Mouse (Mus musculus) liver, embryonic 15.5 days (tissue): ENCODE data around the gene Col23a1. TPM values are rescaled to one million over a fixed set of nuclear protein-coding genes. Genes with fewer than 3 reads are reported as not detected.

Experiments used
- ATAC-seq: fragments of 200-750 bp; cut with Nextera tagmentation; 2 replicates; pipeline ENCODE4 v1.8.0; 2017; ENCODE audit warnings: moderate number of reproducible peaks, mild to moderate bottlenecking, moderate library complexity; ENCODE audit not compliant: insufficient read depth
- H3K27ac ChIP-seq: fragments of 300-500 bp; sonication (generic); replicated peaks from 2 replicates; pipeline ENCODE4 v1.5.1; 2015; ENCODE audit warnings: mild to moderate bottlenecking, inconsistent platforms
- H3K27me3 ChIP-seq: fragments of 300-500 bp; sonication (generic); 2 replicates; pipeline ENCODE4 v1.6.1; 2015; ENCODE audit warnings: mild to moderate bottlenecking, inconsistent platforms
- H3K36me3 ChIP-seq: fragments of 300-500 bp; sonication (generic); replicated peaks from 2 replicates; pipeline ENCODE4 v1.6.1; 2015; ENCODE audit warnings: moderate library complexity, mild to moderate bottlenecking, inconsistent platforms
- H3K4me1 ChIP-seq: fragments of 300-500 bp; sonication (generic); replicated peaks from 2 replicates; pipeline ENCODE4 v1.6.1; 2015; ENCODE audit warnings: inconsistent platforms
- H3K4me2 ChIP-seq: fragments of 300-500 bp; sonication (generic); 2 replicates; pipeline ENCODE4 v1.6.1; 2015; ENCODE audit warnings: moderate library complexity, mild to moderate bottlenecking, inconsistent platforms
- H3K4me3 ChIP-seq: fragments of 300-500 bp; sonication (generic); replicated peaks from 2 replicates; pipeline ENCODE4 v1.5.1; 2015; ENCODE audit warnings: mild to moderate bottlenecking, inconsistent platforms
- H3K9ac ChIP-seq: fragments of 300-500 bp; sonication (generic); 2 replicates; pipeline ENCODE4 v1.6.1; 2015; ENCODE audit warnings: moderate library complexity, mild to moderate bottlenecking, inconsistent platforms
- H3K9me3 ChIP-seq: fragments of 300-500 bp; sonication (generic); replicated peaks from 2 replicates; pipeline ENCODE4 v1.6.1; 2016; ENCODE audit warnings: inconsistent platforms
- WGBS: fragments of 180-500 bp; shearing (Covaris S2); methylation state at CpG from one replicate; pipeline ENCODE4 v1.1.7; 2015; ENCODE audit warnings: mixed read lengths; ENCODE audit not compliant: insufficient replicate concordance; 5-methylcytosine and 5-hydroxymethylcytosine counted together
- polyA plus RNA-seq: library from polyadenylated mRNA; unstranded; fragments of >200 nt; fragmentation: Nextera tagmentation; extraction: Ambion mirVana; gene quantifications from 2 replicates; pipeline ENCODE4 v1.2.1, GENCODE M21; 2015

Col23a1 gene
- polyA plus RNA-seq, 1 experiment from 2014 or later = 0.17 TPM

GRCm38 (mm10) chr11:51390521-51390920, 100.8 kb downstream of the Col23a1 start:
- Histone ChIP-seq H3K9me3 (no peaks in the 10 kb centered on the region), H3K4me1 (no peaks in the 10 kb centered on the region), H3K36me3 (no peaks in the 10 kb centered on the region), H3K27me3 (peaks cover 20% of the 10 kb centered on the region), H3K9ac (no peak overlapping the region), H3K4me2 (no peak overlapping the region), H3K4me3 (no peak overlapping the region), H3K27ac (no peak overlapping the region)
- no peak for ATAC-seq
- 70% methylated on average over 3 of the region's 3 CpGs for WGBS

- 68% methylated on average over 4 of the region's 4 CpGs for WGBS
- H3K4me2 ChIP-seq = no peak overlapping the region
- no peaks in the 10 kb centered on the region for H3K4me1 ChIP-seq
- H3K4me3 ChIP-seq = no peak overlapping the region
- H3K27ac ChIP-seq = no peak overlapping the region
- H3K27me3 ChIP-seq = peaks cover 21% of the 10 kb centered on the region
- H3K9ac ChIP-seq = no peak overlapping the region
- no peak for ATAC-seq
- H3K36me3 ChIP-seq = no peaks in the 10 kb centered on the region
- H3K9me3 ChIP-seq = no peaks in the 10 kb centered on the region
These were observed 101.8 kb downstream of the Col23a1 start for GRCm38 (mm10) chr11:51391548-51391947.

- Histone ChIP-seq H3K4me1 (no peaks in the 10 kb centered on the region), H3K4me2 (no peak overlapping the region), H3K36me3 (no peaks in the 10 kb centered on the region), H3K9me3 (no peaks in the 10 kb centered on the region), H3K4me3 (no peak overlapping the region), H3K27ac (no peak overlapping the region), H3K9ac (no peak overlapping the region), H3K27me3 (peaks cover 14% of the 10 kb centered on the region)
- 75% methylated on average over 9 of the region's 9 CpGs for WGBS
- ATAC-seq = no peak
These were observed 104.7 kb downstream of the Col23a1 start for GRCm38 (mm10) chr11:51394301-51394865.

GRCm38 (mm10) chr11:51396451-51396850, 106.7 kb downstream of the Col23a1 start:
- Histone ChIP-seq H3K27me3 (peaks cover 12% of the 10 kb centered on the region), H3K9me3 (no peaks in the 10 kb centered on the region), H3K4me3 (no peak overlapping the region), H3K27ac (no peak overlapping the region), H3K4me2 (no peak overlapping the region), H3K9ac (no peak overlapping the region), H3K4me1 (peaks cover 20% of the 10 kb centered on the region), H3K36me3 (no peaks in the 10 kb centered on the region)
- WGBS = 62% methylated on average over 2 of the region's 2 CpGs
- no peak for ATAC-seq

DNA sequence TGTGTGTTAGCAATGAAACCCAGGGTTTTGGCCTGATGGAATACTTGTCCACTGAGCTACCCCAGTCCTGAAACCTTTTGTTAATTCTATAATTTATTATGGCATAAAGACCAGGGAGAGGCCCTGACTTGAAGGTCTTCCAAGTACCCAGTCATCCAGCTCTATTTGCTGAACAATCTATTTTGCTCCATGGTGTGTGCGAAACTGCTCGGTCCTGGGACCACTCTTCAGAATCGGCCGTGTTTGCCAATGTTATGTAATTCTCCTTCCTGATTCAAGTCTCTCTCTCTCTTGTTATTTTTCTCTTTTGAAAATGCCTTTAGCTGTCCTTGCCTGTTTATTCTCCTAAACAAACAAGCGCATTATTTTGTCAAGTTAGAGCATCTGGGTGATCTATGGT, 108.4 kb downstream of the Col23a1 start:
- Histone ChIP-seq H3K9me3 (no peaks in the 10 kb centered on the region), H3K9ac (no peak overlapping the region), H3K4me3 (no peak overlapping the region), H3K4me1 (peaks cover 35% of the 10 kb centered on the region), H3K27ac (no peak overlapping the region), H3K4me2 (no peak overlapping the region), H3K27me3 (peaks cover 10% of the 10 kb centered on the region), H3K36me3 (no peaks in the 10 kb centered on the region)
- 84% methylated on average over 5 of the region's 5 CpGs for WGBS
- ATAC-seq = no peak

DNA sequence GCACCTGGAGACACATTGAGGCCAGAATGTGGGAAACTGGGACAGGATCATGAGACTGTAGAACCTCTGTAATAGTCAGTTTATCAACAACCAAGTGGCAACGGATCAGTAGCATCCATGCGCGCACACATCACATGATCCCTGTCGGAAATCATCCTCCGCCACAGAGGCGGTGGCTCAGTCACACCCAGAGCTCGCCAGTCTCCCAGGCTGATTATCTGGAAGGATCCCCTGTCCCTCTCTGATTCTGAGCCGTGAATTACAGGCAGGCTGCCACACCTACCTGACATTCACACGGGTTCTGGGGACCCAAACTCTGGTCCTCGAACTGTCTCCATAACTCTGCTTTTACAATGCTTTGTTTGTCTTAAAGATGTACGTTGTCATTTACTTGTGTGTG, 110.6 kb downstream of the Col23a1 start:
- Histone ChIP-seq H3K4me1 (peaks cover 57% of the 10 kb centered on the region), H3K4me3 (no peak overlapping the region), H3K4me2 (peak overlapping the region; percentile 29), H3K9ac (no peak overlapping the region), H3K27me3 (peaks cover 3% of the 10 kb centered on the region; the same call in 1 of the 2 replicates), H3K36me3 (no peaks in the 10 kb centered on the region), H3K27ac (peak overlapping the region; percentile 78), H3K9me3 (no peaks in the 10 kb centered on the region)
- 43% methylated on average over 11 of the region's 11 CpGs for WGBS
- peak; percentile 76 for ATAC-seq

GRCm38 (mm10) chr11:51401481-51402128, 111.9 kb downstream of the Col23a1 start:
- peaks cover 70% of the 10 kb centered on the region for H3K4me1 ChIP-seq
- H3K27me3 ChIP-seq = no peaks in the 10 kb centered on the region
- no peaks in the 10 kb centered on the region for H3K36me3 ChIP-seq
- peak overlapping the region; percentile 62 for H3K27ac ChIP-seq
- H3K4me3 ChIP-seq = no peak overlapping the region
- 74% methylated on average over 10 of the region's 10 CpGs for WGBS
- H3K9me3 ChIP-seq = no peaks in the 10 kb centered on the region
- no peak overlapping the region for H3K4me2 ChIP-seq
- no peak overlapping the region for H3K9ac ChIP-seq
- ATAC-seq = no peak

DNA sequence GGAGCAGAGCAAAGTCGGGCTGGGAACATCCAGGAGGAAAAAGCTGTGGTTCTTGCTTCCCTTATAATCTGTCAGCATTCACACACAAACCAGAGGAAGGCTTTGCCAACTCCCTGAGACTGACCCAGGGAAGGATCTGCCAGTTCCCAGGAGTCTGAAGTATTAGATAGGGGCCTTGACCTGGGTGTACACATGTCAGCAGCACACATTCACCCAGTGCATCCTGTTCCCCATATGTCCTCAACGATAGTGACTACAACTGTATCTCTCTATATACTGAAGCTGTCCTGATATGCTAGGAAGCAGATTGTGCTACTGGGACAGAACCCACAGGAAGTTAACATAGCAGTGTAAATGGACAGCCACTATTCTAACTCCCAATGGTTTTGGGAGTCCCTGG, 114.2 kb downstream of the Col23a1 start:
- ATAC-seq = peak; percentile 86
- Histone ChIP-seq H3K27ac (peak overlapping the region; percentile 85), H3K27me3 (no peaks in the 10 kb centered on the region), H3K36me3 (no peaks in the 10 kb centered on the region), H3K4me1 (peaks cover 80% of the 10 kb centered on the region), H3K9ac (0 out of 2 replicates have a peak overlapping the region, but pooled peaks have one; percentile 7), H3K9me3 (no peaks in the 10 kb centered on the region), H3K4me3 (no peak overlapping the region), H3K4me2 (peak overlapping the region; percentile 35)
- 27% methylated on average over 2 of the region's 2 CpGs for WGBS

GRCm38 (mm10) chr11:51404865-51405440, 115.2 kb downstream of the Col23a1 start:
- 54% methylated on average over 5 of the region's 5 CpGs for WGBS
- Histone ChIP-seq H3K9ac (peak overlapping the region; percentile 42), H3K36me3 (no peaks in the 10 kb centered on the region), H3K4me2 (peak overlapping the region; percentile 56), H3K27me3 (no peaks in the 10 kb centered on the region), H3K4me3 (peak overlapping the region; percentile 30), H3K4me1 (peaks cover 86% of the 10 kb centered on the region), H3K9me3 (no peaks in the 10 kb centered on the region), H3K27ac (peak overlapping the region; percentile 85)
- peak; percentile 74 for ATAC-seq

DNA sequence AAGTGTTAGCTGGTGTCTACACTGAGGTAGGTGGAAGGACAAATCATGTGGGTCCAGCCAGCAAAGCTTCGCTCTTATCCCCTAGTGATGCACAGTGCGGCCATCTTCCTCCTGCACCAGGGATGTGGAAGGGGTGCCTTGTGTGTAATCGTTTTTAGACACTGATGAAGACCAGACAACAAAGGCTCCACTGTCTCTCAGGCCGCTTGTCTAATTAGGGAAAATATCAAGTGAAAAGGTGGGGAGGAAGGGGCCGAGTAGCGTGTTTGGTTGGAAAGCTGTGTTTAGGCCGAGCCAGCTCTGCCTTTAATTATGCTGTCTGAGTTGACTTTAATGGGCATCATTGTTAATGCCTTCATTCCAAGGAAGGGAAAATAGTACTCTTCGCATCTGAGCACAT, 116.8 kb downstream of the Col23a1 start:
- Histone ChIP-seq H3K4me3 (no peak overlapping the region), H3K9ac (no peak overlapping the region), H3K4me2 (no peak overlapping the region), H3K9me3 (no peaks in the 10 kb centered on the region), H3K36me3 (no peaks in the 10 kb centered on the region), H3K27me3 (no peaks in the 10 kb centered on the region), H3K27ac (peak overlapping the region; percentile 31; the same call in 1 of the 2 replicates), H3K4me1 (peaks cover 70% of the 10 kb centered on the region)
- 88% methylated on average over 8 of the region's 8 CpGs for WGBS
- ATAC-seq = no peak

DNA sequence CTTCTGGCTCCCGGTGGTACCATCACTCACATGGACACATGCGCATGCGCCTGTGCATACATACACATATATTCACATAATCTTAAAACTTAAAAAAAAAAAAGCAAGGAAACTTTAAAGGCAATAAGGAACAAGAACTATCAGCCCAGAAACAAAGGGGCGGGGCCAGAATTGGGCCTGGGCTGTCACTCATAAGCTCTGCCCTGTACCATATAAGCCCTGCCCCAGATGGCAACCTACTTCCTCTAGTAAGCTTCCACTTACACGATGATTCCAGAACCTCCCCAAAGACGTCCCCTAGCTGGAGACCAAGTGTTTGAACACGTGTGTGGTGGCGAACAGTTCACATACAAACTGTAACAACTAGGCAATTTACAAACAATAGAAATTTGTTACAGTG, 117.6 kb downstream of the Col23a1 start:
- 57% methylated on average over 8 of the region's 8 CpGs for WGBS
- Histone ChIP-seq H3K27ac (peak overlapping the region; percentile 31), H3K4me1 (peaks cover 62% of the 10 kb centered on the region), H3K4me2 (no peak overlapping the region), H3K4me3 (no peak overlapping the region), H3K36me3 (no peaks in the 10 kb centered on the region), H3K9ac (no peak overlapping the region), H3K9me3 (no peaks in the 10 kb centered on the region), H3K27me3 (no peaks in the 10 kb centered on the region)
- no peak for ATAC-seq
